Mouse (Mus musculus) liver, adult 2 months (tissue): Measurements from ENCODE around the gene Anks1b.

Experiments
- CTCF ChIP-seq: fragments of 200-500 bp; IDR thresholded peaks from 2 replicates; pipeline ENCODE4 v1.5.1; 2011; ENCODE audit warnings: low read depth, low read length, control low read depth
- POLR2A ChIP-seq: fragments of 200-500 bp; IDR thresholded peaks from 2 replicates; pipeline ENCODE4 v1.6.1; 2011; ENCODE audit warnings: low read length, control low read depth; ENCODE audit not compliant: insufficient read depth; ENCODE audit errors: extremely low read depth

DNA sequence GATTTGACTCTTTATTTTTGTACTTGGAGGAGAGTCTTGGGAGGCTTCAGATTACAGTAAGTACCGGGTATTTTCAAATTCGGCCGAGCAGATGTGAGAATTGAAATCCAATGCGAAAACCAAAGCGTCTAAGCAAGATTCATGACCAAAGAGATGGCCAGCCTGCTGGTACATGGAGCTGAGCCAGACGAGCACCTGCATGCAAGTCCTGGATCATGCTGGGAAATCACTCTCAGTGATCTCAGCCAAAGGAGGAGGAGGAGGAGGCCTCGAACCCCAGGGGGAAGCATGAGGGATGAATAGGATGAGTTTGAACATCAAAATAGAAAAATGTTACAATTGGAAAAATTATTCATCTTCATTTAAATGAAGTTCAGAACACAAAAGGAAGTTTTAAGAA is 1087.1 kb downstream of the Anks1b start:
- TF ChIP-seq POLR2A: no peak
- no peak for TF ChIP-seq CTCF
